Mouse (Mus musculus) spleen, embryonic (tissue): ENCODE measurements at regions not wholly inside any gene's neighbourhood (a gene's known extent, or its start where the extent isn't known, plus 50 kb on each side); places are given as distances from the start of the nearest gene placed in this dataset.

Source experiments
- CTCF ChIA-PET: fragments of 350-600 bp; sonication (Branson Sonifier 250); formaldehyde crosslinking; loops from one replicate; lab custom pipeline; 2022; lab: Charles Lee

DNA sequence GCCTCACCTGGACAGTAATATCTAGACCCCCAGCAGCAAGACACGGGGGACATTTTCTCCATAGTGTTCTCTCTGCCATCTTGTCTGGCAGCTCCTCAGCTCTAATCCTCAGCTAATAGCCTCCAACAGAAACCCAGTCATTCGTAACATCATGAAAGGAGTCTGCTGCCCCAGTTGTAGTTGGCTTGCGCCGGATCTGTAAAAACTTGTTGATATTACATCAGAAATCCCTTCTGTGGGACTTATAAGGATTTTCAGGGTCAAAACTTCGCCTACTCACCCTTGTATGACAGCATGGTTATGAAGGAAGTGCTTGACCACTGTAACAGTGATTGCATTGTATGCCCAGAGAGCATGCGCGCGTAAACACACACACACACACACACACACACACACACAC lies 96.8 kb upstream of the Fat1 start:
- CTCF ChIA-PET, result no interaction called here

DNA sequence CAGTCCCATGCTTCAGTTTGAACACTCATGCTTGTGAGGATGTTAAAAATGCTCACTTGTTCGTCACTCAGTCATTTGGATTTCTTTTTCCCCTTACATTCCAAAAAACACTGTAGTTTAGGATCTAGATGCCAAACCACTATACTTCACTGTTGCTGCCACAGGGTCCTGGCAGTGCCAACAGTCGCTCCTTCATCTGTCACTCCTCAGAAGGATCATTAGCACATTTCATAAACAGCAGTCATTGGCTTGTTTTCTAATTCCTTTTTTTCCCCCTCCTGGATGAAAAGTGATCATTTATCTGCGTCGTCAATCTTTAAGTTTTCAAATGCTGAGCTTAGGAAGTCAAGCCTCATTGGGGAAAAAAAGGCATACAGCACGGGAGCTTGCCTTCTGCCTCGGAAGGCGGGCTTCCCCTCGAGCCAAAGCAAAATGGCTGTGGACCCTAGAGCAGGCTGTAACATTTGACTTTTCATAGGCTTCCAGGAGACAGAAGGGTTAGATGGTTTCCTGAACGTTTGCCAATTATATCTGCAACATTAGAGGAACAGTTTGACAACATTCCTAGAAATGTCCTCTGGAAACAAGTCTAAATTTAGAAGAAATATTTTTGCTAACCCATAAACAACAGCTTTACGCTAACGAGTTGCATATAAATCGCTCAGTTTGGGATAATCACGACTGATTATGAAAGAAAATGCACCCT lies 95.6 kb upstream of the Fat1 start:
- CTCF ChIA-PET, result no interaction called here

DNA sequence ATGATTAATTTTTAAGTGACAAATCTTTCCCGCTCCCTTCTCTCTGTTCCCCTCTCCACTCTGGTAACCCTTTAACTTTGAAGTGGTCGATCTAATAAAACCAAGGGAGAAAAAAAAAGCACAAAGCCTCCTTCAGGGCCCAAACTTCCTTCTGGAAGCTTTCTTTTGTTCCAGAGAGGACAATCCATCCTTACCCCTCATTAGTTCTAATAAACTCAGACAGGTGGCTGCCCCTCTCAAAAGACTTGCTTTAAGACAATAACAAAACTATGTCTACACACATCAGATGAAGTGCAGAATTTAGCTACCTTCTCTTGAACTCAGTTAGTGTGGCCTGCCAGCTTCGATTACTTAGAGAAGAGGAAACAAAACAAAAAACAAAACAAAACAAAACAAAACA lies 94.6 kb upstream of the Fat1 start:
- CTCF ChIA-PET, result no interaction called here

DNA sequence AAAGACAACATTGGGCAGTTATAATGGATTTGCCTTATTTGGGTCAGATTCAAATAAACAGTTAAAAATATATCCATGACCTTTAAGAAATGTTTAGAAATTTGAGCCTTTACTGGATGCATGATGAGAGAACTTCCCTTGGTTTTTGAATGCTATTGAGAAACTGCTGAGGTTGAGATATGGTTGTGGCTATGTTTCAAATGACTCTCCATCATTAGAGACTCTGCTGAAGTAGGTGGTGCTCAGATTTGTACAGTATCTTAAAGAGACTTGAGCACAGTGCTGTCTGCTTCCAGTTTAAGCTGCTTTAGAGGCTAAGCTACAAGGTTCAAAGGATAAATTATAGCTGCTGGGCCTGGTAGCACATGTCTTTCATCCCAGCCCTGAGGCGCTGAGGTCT lies 90.9 kb upstream of the Fat1 start:
- CTCF ChIA-PET, result no interaction called here

DNA sequence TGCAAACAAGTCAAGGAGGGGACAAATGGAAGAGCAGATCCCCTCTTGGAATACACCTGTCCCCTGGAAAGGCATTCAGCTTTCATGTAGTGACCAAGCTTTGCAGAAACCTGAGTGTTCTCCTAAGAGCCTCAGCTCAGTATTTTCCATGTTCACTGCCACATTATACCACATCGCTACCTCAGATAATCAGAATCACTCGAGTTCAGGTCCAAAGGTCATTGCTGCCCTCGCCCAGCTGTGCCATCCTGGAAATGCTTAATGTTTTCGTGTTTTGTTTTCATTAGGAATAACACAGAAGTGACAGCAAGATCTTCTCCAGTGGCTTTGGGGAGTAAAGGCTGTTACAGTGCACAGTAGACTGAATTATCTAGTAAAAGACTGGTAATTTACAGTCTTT lies 83.0 kb upstream of the Fat1 start:
- CTCF ChIA-PET, result no interaction called here

DNA sequence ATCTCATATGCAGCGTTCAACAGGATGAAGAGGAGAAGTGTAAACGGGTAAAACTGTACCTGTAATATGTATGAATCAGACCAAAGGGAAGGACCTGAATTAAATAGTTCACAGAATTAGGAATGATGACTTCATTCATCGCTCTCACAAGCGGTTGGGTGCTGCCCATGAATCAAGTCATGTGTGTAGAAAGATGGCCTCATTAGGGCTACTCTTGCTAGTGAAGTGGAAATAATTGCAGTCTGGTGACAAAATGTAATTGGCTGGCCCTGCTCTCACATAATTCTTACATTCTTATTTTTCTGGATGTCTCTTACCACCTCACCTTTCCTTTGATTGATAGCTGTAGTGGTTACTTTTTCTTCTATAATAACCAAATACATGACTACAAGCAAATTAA lies 80.1 kb upstream of the Fat1 start:
- CTCF ChIA-PET, result no interaction called here

DNA sequence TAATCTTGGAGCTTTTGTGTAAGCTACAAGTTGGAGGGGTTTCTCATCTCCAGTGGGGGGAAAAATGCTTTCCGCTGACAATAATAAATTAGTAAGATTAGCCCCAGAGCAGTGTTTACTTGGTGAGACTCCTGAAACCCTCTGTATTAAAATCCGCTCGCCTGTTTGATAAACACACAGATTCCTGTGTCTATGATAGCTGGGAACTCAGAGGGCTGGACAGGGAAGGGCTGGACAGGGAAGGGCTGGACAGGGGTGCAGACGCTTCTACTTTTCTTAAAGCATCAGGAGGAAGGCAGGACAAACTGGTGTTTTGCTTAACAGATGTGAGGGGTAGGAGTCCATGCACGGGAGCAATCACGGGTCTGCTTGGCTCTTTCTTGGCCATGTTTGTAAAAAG lies 68.0 kb upstream of the Fat1 start:
- CTCF ChIA-PET, result no interaction called here

DNA sequence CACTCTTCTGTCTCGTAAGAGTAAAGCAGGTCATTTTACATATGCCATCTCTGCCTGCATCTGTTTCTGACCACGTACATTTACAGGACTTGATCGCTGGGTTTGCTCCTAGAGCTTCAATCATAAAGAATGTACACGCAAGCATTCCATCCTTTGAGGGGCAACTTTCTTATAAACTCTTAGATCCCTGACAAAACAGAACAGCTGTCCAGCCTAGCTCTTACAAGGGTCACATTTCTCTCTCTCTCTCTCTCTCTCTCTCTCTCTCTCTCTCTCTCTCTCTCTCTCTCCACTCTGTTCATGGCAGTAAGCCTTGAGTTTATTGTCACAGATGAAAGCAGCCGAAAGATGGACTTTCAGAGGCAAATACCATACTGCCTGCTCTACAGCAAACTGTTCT lies 67.6 kb upstream of the Fat1 start:
- CTCF ChIA-PET, result no interaction called here

DNA sequence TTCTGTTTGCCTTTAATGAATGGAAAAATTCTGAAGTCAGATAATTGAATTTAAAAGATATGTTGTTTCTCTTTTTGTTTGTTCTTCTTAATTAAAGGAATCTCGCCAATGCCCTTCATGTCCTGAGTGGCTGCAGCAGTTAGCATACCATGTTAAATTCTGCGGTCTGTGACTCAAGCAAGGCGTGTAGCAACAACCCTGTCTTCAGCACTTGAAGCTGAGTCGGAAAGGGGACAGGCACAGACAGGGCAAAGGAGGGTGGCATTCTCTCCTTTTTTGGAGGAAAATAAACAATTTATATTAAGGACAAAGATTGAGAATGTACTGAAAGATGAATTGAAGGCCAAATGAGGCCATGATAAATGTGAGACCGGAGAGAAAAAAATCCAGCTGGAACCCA lies 58.2 kb upstream of the Fat1 start:
- CTCF ChIA-PET, result no interaction called here

DNA sequence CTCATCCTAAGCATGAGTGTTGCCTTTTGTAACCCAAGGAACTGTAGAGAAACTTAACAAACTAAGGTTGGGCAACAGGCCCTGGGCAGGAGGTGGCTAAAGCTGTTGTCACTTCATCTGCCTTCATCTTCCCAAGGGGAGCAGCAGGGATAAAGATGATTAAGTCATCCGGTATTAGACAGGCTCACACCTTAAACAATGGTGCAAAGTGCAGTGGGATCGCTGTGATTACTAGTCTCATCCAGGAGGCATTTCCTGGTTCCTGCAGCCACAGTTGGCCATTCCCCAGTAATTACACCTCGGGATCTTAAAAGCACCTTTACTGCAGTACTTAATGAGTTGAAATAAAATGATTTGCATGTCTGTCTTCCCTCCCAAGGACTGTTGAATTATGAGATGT lies 57.0 kb upstream of the Fat1 start:
- CTCF ChIA-PET, result no interaction called here

DNA sequence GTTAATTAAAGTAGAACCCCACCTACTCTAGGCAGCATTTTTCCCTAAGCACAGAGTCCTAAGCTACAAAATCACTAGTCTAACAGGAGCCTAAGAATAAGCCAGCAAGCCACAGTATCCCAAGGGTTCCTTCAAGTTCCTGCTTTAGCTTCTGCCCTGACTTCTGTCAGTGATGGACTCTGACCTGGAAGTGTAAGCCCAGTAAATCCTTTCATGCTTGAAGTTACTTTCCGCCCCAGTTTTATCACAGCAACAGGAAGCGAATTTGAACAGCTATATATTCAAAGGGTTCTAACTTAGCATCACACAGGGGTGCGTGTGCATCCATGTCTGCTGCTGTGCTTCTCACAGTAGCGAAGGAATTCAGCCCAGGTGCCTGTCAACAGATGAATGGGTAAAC lies 56.1 kb upstream of the Fat1 start:
- CTCF ChIA-PET, result no interaction called here

DNA sequence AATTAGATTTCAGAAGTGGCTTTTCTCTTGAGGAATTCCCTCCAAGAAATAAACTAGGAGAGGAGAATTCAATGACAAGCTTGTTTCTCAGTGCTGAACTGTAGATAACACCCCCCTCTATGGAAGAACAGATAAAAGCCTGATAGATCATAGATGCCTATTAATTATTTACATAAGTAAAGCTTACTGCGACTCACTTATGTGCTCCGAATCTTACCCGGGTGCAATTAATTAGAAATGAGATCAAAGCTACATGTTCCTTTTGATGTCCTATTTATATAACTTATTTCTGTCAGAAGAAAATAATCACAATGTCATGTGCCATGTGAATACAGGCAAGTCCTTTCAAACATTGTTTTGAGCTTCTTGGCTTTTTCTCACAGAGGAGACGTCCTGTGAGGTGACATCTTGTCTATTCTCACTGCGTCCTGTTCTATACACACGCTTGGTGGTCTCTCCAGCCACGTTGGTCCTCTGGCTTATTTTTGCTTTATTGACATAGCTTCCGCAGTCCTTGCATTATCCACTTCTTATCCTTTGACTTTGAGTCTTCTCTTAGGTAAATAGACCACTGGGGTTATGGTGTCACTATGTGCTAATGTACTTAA lies 50.7 kb upstream of the Fat1 start:
- CTCF ChIA-PET, result no interaction called here
